Mouse (Mus musculus): Measurements from ENCODE around the gene Arhgap1.

Gene Arhgap1

DNA sequence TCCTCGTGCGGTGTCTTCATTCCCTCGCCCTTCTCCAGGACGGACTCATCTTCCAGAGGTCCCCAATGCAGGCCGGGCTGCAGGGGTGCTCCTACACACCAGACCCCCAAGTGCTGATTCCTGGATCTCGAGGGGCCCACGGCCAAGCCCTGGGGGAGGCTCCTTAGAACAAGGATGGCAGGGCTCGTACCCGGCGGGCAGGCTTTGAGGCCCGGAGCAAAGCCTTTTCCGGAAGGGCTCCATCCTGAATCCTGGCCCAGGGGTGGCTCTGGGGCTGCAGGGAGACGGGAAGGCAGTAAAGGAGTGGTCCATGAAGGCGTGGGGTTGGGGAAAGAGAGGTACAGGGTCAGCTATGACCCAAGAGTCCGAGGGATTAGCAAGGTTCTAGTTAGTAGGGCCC is 508 bp upstream of the Arhgap1 start:
- DNase-seq, result no peak

DNA sequence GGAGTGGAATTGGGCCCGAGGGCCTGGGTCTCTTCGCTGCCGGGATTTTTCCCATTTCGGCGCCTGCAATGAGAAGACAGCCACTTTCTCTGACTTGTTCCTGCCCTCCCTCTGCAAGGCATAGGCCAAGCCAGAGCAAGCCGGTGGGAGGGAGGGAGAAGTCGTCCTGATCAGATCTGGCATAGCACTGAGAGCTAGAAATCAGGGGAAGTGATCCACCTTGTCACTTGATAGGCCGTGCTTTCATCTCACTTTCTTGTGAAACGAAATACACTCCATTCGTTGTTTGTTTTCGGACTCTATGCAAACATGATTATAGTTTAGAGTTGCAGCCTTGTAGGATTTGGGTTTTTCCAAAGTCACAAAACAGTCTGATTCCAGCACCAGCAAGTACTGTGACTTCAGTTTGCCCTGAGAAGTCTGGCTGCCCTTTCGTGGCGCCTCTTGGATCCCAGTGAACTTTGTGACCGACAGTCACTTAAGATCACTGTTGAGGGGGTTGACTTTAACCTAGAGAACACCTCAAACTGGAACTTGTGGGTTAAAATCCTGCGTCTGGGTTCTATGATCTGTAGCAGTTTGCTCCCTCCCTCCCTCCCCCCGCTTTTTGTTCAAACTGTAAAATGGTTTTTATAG is 818 bp downstream of the Arhgap1 start:
- no peak for DNase-seq

DNA sequence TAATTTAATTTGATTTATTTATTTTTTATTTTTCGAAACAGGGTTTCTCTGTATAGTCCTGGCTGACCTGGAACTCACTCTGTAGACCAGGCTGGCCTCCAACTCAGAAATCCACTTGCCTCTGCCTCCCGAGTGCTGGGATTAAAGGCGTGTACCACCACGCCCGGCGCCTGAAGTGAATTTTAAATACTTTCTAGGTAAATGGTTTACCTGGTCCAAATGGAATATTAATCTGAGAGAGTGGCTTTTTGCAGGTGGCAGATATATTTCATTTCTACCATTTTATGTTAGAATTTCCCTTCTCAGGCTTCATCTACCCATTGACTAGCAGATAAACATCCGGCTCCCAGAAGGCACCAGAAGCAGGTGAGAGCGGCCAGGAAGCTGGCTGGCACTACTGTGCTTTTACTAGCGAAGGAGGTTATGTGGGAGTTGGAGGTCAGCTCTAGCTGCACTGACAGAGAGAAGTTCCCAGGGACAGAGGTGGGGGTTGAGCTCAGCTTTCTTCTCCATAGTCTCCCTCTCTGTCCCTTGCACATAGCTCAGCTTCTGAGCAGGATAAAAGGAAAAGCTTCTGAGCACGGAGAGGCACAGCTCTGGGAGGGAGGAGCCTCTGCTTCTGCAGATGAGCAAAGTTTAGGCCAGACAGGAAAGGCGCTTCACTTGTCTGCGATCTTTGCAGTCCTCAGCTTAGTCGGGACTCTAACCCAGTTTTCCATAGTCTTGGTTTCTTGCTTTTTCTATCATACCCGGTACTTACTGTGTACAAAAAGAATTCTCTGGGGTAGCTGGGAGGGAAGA is 2.0 kb downstream of the Arhgap1 start:
- no peak for DNase-seq

DNA sequence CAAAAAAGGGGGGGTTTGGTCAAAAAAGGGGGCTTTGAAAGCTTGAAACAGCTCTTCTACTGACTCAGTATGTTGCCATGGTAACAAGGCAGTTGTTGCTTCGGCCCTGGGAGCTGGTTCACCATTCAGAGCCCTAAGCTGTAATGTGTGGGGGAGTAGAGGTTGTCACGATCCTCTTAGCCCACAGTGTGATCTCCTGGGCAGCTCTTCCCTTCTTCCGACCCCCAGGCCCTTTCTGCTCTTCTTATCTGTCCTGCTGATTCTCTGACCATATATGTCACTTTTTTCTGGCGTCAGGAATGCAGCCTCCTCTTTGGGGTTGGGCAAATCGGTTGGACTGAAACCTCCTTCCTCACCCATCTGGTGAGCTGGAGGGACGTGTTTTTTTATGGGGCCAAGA is 3.2 kb downstream of the Arhgap1 start:
- DNase-seq, result no peak

DNA sequence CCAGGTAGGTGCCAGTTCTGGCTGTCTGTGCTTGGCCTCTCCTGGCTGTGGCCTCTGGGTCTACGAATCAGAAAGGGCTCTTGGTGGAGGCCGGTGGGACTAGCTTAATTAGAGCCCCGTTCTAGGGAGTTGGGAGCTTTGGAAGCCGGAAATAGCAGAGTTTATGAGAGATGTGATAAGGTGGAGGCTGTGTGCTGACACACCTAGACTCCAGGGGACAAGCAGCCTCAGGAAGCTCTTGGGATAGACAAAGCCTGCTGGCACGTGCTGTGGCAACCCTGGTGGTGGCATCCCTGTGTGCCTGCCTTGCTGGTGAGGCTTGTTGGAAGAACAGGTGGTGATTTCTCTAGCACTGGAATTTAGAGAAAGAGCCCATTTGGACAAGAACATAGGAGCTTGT is 5.7 kb downstream of the Arhgap1 start:
- DNase-seq, result no peak

DNA sequence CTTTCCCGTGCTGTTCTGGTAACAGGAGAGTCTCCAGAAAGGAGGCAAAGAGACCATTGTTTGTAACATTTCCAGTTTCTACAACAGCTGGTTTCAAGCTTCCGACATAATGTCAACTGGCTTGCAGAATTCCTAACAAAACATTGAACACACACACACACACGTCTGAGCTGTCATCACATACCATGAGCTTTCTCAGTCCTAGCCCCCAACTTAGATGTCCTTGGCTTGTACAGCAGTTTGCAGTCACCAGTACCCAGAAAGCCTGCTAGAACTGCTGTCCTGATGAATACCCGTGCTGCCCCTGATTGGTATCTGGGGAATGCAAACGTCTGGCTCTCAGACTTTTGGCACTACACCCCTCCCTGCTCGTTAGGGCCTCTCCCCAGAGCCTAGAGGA is 6.2 kb downstream of the Arhgap1 start:
- DNase-seq, result no peak

DNA sequence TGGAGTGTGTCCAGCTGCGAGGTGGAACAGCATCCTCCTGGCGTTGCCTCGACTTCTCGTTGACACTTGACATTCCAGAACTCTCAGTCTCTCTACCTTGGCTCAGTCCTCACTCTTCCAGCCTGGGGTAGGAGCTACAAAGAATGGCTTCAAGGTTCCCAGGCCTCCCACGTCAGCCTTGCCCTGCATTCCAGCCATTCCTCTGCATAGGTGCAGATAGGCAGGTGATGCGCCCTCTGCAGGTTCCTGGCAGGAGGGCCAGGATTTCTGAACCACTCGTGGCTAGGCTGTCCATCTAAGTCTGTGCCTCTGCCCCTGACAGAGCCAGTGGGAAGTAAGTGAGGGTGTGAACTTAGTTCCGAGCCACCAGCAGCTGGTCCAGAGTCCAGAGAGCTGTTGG is 7.1 kb downstream of the Arhgap1 start:
- no peak for DNase-seq

DNA sequence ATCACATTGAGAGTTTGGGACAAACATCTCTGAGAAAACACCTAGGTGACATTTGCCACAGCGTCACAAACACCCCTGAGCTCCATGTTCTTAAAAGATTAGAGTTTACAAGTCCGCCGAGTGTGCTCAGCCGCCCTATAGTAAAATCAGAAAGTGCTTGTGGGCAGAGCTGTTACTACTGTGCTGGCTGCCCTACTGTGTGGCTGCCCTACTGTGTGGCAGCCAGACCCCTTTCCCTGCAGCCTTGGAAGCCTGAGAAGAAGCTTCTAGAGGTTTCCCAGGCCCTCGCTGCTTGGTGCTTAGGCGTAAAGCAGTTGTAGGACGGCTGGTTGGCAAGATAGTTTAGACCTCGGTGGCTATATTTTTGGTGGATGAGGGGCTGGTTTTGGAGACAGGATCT is 10.0 kb downstream of the Arhgap1 start:
- DNase-seq, result no peak

DNA sequence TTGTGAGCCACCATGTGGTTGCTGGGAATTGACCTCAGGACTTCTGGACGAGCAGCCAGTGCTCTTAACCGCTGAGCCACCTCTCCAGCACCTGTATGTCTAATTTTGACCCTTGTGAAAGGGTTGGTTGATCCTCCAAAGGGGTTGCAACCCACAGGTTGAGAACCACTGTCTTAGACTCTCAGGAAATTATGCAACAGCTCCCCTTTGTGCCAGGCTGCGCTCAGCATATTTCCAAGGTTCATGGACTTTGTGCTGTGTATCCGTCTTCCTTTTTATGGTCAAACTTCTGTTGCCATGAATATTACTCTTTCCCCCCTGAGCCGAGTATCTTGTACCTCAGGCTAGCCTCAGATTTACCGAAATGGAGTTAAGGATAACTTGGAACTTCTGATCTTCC is 11.3 kb downstream of the Arhgap1 start:
- DNase-seq, result no peak

DNA sequence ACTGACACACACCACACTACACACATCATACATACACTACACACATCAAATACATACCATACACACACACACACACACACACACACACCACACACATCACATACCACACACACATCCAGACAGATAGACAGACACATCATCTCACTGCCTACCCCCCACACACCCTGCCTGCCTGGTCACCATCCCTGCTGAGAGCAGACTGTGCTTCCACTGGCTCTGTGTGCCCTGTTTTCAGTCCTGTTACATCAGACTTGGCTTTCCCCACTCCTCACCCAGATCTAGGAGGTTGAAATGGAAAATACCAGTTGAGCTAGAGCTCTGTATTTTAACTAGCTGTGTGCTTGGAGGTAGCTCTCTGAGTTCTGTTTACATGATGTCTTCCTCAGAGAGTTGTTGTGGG is 15.1 kb downstream of the Arhgap1 start:
- DNase-seq, result no peak

DNA sequence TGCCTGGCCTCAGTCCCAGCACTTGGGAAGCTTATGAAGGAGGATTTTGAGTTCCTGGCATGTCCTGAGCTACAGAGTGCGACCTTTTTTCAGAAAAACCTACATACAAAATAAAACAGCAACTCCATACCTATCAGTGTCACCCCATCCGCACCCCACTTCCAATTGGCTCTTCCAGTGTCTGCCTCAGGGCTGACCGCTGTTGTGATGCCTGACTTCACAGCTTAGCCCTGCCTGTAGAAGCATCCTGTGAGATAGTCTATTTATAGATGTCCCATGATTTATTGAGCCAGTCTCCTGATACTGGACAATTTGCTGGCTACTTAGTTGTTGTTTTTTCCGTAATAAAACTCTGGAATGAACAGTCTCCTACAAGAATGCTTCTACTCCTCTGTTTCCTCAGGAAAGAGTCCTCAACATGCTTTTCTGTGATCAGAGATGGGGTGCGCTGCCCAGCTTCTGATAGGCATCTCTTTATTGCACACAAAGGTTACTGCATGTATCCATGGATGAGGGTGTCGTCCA is 16.8 kb downstream of the Arhgap1 start:
- DNase-seq, result no peak

DNA sequence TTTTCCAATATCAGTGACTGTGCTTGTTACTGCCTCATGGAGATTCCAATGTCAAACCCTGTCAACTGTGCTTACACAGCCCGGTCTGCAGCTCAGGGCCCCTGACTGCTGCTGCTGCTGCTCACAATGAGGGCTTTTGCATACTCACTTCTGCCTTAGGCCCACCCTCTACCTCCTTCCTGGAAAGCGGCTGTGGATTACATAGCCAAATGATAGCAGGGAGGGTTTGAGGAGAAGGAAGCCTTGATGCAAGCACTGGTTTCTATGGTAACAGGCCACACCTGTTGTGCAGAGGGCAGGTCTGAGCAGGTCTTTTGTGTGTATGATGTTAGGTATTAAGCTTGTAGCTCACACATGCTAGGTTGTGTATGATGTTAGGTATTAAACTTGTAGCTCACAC is 18.1 kb downstream of the Arhgap1 start:
- no peak for DNase-seq

DNA sequence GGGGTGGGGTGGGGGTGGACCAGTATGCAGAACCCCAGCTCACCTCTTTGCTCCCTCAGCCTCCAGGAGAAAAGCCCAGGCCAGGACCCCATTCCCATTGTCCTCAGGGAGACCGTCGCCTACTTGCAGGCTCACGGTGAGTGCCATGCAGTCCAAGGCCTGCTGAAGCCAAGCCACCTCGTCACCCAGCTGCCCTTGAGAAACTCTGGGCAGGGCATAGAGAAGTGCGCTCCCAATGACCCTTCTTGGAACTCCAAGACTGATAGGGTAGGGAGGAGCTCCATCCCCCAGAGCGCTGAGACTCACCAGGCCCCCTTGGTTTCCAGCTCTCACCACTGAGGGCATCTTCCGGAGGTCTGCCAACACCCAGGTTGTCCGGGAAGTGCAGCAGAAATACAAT is 19.7 kb downstream of the Arhgap1 start:
- no peak for DNase-seq

DNA sequence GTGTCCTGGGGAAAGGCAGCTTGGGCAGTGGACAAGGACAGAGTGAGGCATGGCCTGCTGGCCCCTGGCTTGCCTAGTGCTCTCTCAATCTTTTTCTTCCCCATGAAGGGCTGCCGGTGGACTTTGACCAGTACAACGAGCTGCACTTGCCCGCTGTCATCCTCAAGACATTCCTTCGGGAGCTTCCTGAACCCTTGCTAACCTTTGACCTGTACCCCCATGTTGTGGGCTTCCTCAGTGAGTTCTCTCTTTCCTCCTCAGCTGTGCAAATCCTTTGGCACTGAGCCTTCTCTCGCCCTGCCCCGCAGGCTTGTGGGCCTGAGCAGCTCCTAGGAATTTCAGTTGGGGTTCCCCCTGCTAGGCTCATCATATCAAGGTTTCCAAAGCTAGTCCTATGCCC is 20.4 kb downstream of the Arhgap1 start:
- DNase-seq, result no peak

DNA sequence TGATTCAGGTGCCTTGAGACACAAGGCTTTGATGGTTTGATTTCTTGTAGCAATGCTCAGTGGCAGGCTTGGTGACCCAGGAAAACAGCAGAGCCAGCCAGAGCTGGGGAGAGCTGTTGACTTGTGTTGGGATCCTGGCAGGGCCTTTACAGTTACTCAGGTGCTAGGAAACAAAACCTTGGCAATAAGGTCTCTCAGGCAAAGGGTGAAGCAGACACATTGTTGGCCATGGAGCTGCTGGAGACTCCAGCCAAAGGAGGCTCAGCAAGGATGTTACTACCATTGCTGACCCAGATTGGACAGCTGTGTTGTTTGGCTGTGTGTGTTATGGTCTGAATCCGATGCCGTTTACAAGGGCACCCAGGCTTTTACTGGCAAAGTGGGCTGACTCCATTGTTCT is 23.9 kb downstream of the Arhgap1 start:
- no peak for DNase-seq

DNA sequence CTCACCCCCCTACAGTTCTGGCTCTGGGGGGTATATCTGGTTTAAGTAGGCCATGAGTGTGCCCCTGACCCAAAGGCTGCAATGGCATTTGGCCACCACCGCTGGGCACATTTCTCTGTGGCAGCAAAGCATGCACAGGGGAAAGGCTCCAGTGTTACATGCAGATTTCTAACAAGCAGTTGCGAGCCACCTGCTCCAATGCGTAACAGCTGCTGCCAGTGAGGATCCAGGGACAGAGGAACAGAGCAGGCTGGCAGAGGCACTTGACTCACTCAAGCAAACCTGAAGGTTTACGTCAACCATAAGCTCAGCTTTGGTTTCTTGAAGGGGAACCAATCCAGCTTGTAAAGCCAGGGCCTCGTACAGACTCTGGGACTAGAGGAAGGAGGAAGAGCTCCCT is 25.2 kb downstream of the Arhgap1 start:
- DNase-seq, result no peak

DNA sequence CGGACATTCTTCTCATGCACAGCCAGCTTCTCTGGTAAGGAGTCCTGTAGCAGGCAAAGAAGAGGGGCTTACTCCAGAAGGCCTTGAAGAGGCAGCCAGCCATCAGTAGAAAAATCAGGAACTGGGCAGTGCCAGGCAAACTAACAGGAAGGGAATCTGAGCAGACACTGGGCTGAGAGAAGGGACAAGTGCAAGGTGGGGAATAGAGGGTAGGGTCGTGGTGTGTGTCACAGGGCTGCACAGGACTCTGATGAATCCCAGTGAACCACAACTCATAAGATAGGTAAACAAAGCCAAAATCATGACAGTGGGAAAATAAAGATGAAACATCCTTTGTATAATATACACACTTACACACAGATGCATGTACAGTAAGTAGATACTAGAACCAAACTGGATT is 26.8 kb downstream of the Arhgap1 start:
- DNase-seq, result no peak

DNA sequence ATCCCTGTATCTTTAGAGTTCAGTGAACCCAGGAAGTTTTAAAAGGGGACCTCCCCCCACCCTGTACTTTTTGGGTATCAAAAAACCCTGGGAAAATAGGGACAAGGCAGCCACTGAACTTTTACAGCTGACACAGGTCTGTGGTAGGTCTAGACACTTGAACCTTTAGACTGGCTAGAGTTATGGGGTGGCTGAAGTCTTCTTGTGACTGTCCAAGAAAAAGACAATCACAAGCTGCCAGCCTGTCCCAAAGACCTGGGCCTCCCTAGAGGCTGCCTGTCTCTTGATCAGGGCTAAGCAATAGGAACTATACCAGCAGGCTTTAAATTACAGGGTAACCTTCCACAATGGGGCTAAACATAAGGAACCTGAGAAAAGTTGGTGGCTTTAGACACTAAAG is 27.3 kb downstream of the Arhgap1 start:
- no peak for DNase-seq

DNA sequence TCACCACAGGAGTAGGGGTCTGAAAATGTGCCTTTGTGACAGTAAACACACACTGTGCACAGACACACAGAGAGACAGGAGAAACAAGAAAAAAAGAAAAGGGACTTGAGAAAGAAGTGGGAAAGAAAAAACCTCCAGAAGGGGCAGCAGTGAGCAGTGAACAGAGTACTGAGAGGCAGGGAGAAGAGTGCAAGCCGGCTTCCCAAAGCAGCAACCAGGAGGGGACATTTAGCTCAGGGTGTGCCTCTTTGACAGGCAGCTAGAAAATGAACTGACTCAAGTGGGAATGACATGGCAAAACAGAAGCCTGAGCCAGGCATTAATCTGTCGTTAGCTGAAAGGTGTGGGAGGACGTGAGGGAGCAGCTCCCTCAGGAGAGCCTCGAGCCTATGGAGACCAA is 33.2 kb downstream of the Arhgap1 start:
- DNase-seq, result peak; percentile 31

DNA sequence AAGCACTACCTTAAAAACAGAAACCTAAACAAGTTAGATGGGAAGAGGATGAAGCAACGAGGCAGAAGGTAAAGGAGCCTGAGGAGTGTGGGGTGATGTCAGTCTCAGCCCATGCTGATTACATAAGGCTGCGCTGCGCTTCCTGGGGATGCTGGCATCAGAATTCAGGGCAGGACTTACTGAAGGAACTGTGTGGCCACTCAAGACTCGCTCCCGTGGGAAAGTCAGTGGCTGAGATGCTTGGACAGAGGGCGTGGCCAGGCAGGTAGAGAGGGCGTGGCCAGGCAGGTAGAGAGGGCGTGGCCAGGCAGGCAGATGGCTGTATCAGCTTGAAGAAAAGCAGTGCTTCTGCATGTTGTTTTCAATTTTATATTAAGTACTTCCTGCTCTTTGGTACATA is 34.3 kb downstream of the Arhgap1 start:
- DNase-seq, result no peak

DNA sequence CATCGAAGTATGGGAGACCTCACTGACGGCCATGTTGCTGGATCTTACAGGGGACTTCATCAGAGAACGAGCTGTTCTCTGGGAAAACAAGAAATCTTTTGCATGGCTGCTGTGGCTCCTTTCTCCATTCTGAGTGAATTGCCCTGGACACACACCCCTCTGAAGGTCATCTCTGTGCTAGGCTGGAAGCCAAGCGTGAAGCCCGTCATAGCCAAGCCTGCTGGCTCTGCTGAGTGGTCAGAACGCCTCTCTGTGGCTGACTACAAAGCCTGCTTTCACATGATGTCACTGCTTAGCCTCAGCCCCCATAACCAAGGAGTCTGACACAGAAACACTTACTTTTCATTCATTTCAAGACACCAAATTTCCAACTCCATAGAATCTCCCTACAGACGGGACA is 39.8 kb downstream of the Arhgap1 start:
- no peak for DNase-seq

DNA sequence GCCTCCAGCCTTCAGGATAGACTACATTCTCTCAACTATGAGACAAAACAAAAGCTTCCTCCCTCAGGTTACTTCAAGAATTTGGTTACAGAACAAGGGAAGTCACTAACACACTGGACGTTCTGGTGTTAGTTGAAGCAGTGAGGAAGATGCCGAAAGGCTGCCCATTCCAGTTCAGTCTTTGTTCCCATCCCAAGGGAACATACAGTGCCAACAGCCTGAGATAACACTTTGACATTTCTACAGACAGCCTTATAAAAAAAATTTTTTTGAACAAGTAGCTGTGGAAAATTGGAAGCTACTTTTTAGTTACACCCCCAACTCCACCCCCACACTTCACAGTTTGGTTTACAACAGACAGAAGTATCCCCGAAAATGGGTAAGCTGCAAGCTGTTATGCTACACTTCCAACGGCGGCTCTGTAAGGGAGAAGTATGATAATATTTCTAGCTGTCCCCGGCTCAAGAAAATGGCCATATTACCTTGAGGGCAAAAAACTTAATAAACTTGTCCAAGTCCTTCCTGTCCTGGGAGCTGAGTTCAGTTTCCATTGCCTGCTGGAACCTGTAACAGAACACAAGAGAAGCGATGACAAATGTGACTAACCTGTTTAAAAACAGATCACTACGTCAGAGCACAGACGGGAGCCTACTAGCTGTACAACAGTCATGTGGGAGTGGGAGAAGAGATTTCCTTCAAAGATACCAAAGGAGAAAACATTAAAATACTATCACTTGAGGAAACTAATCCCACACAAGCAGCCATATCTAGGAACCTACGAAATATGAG is 46.0 kb downstream of the Arhgap1 start:
- DNase-seq, result no peak

DNA sequence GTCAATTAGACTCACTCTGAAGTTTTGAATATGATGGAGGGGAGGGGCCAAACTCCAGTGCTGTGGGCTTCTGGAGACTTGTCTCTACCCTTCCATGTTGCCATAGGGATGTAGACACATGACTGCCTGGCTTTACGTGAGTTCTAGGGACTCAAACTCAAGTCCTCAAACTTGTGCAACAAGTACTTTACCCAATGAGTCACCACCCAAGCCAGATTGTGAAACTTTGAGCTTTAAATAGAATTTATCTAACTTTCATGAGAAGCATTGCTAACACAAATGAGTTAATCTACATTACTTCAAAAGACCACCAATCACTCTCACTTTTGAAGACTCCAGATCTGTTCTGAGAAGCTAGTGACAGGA is 46.5 kb downstream of the Arhgap1 start:
- DNase-seq, result no peak

DNA sequence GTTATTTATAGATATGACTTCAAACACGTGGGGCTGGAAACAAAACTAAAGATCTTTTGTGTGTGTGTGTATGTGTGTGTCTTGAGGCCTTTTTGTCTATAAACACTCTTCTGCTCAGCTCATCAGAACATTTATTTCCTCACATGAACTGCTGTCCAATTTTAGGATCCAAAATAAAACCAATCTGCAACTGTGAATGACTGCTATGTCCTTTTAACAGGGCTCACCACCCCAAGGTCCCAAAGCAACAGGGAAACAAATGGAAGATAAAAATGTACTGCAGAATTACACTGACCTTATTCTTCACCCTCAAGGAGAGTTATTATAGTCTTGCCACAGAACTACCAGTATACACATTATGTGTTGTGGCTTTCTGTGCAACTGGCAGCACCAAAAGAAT is 49.6 kb downstream of the Arhgap1 start:
- no peak for DNase-seq
